Mouse (Mus musculus) bone marrow, adult 2 months (tissue): ENCODE data around the gene Nebl. TPM values are rescaled to one million over a fixed set of nuclear protein-coding genes. Genes with fewer than 3 reads are reported as not detected.

Experiments
- H3K27ac ChIP-seq: fragments of 200-500 bp; 2 replicates; pipeline ENCODE4 v1.5.1; 2012; ENCODE audit warnings: low read depth, mild to moderate bottlenecking, control low read depth, inconsistent platforms, low read length; ENCODE audit not compliant: control insufficient read depth, poor library complexity, insufficient read depth
- H3K4me1 ChIP-seq: fragments of 200-500 bp; 2 replicates; pipeline ENCODE4 v1.6.1; 2011; ENCODE audit warnings: low read length; ENCODE audit not compliant: control insufficient read depth, insufficient read depth
- H3K4me3 ChIP-seq: fragments of 200-500 bp; replicated peaks from 2 replicates; pipeline ENCODE3; 2011; ENCODE audit warnings: mild to moderate bottlenecking, low read depth, low read length, control low read depth; ENCODE audit not compliant: control insufficient read depth
- CTCF ChIP-seq: fragments of 200-500 bp; IDR thresholded peaks from 2 replicates; pipeline ENCODE4 v1.5.1; 2011; ENCODE audit warnings: low read length, control low read depth; ENCODE audit not compliant: control insufficient read depth, insufficient read depth
- POLR2A ChIP-seq: fragments of 200-500 bp; IDR thresholded peaks from 2 replicates; pipeline ENCODE4 v1.6.1; 2011; ENCODE audit warnings: low read depth, mild to moderate bottlenecking, control low read depth, low read length, borderline replicate concordance; ENCODE audit not compliant: control insufficient read depth
- WGBS: fragments of 180-500 bp; shearing (Covaris S2); methylation state at CpG from one replicate; pipeline ENCODE4 v1.1.7; 2018; 5-methylcytosine and 5-hydroxymethylcytosine counted together
- polyA plus RNA-seq: library from polyadenylated mRNA; stranded (reverse); fragments of >200 nt; gene quantifications from 2 replicates; pipeline ENCODE4 v1.2.4, GENCODE M21; 2011; ENCODE audit warnings: low replicate concordance; ENCODE audit not compliant: missing spikeins, insufficient read depth, insufficient read length

The Nebl gene
- polyA plus RNA-seq, 1 experiment: 2.7 TPM

DNA sequence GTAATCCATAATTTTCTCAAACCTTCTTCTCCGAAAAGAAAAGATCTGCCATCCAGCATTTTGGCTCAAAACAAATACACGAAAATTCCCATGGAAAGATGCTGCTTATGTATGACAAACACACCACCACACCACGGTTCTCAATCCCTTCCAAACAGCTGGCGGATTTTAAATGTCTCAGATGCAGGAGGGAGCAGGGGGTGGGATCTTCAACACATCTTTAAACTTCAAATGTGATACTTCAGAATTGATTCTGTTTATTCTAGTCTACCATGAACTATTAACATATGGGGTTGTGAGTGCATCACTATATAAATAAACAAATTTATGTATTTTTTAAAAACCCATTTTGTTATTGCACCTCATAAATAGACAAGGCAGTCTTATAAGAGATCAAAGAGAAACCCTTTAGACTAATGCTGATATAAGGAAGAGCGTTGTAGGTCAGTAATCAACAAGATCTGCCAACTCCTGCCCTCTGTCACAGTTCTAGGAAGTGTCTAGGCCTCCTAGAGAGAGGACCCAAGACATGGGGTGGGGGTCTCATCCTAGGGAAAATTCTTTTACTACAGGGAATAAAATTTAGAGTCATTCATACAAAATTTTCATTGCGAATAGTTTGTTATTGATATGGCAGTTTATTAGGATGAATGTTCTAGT is 227.0 kb downstream of the Nebl start:
- Histone ChIP-seq H3K4me3 (no peak overlapping the region), H3K27ac (no peak overlapping the region), H3K4me1 (no peaks in the 10 kb centered on the region)
- 76% methylated on average over 6 of the region's 6 CpGs for WGBS
- TF ChIP-seq POLR2A: no peak
- no peak for TF ChIP-seq CTCF

DNA sequence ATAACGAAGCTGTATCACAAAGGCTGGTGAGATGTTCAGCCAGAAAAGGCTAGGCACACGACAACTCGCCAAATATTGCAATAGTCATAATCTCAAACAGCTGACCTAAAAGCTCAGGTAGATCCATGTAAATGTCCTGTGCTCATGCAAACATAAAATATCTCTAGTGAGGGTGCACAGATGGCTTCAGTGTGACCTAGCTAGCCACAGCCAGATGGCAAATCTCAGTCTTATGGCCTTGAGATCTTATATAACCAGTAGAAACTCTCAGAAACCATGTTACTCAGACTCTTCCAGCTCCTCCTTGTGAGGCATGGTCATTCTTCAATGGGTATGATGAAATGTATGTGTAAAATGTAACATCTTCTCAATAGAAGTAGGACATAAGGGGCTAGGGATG is 230.2 kb downstream of the Nebl start:
- H3K4me1 ChIP-seq: no peaks in the 10 kb centered on the region
- H3K4me3 ChIP-seq: no peak overlapping the region
- TF ChIP-seq POLR2A: no peak
- TF ChIP-seq CTCF: no peak
- H3K27ac ChIP-seq: no peak overlapping the region
- 79% methylated on average over 3 of the region's 3 CpGs for WGBS

DNA sequence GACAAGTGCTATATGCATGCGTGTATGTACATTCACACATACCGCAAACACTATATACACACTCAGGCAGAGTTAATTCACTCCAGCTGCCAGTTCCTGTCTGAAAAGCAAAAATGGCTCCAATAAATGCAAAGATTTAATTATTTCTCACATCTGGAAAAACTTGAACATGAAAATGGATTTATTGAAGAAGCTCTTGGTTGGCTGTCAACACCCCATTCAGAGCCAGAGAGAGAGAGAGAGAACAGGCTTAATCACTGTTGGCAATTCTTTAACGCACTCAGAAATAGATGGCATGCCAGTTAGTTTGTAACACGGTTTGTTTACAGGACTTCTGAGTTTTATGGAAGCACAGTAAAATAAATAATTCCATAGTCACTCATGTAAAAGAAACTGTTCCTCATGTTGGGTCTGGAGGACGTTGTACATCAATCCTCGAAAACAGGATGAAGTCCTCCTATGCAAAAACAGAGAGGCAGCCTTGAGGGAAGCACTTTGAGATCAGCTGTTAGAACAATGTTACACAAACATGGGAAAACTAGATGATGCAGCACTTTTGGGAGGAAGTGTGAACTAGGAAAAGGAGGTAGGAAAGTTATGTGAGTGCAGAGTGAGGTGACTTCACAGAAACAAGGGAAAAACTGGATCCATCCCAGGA is 265.6 kb downstream of the Nebl start:
- 74% methylated on average over 6 of the region's 6 CpGs for WGBS
- TF ChIP-seq POLR2A (no peak), CTCF (no peak)
- Histone ChIP-seq H3K4me3 (no peak overlapping the region), H3K27ac (no peak overlapping the region), H3K4me1 (no peaks in the 10 kb centered on the region)

DNA sequence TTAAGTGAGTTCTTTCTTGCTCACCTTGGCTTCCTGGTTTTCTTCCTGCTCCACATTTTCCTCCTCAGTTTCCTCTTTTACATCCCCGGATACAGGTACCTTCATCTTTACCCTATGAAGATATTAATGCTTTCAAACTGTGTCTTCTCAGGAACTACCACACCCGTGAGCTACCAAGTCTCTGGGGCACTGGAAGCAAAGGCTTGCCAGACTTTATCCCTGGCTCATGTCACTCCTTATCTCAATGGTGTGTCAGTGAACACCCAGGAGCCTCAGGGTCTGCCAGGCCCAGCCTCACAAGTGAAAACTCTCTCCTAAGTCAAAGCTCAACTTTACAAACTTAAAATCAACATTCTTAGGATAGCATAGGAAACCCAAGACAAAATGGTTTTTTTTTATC is 270.8 kb downstream of the Nebl start:
- H3K4me1 ChIP-seq: no peaks in the 10 kb centered on the region; the same call in none of the 2 replicates
- TF ChIP-seq POLR2A: no peak
- no peak for TF ChIP-seq CTCF
- no peak overlapping the region for H3K27ac ChIP-seq
- H3K4me3 ChIP-seq: no peak overlapping the region
- 72% methylated on average over 2 of the region's 2 CpGs for WGBS

DNA sequence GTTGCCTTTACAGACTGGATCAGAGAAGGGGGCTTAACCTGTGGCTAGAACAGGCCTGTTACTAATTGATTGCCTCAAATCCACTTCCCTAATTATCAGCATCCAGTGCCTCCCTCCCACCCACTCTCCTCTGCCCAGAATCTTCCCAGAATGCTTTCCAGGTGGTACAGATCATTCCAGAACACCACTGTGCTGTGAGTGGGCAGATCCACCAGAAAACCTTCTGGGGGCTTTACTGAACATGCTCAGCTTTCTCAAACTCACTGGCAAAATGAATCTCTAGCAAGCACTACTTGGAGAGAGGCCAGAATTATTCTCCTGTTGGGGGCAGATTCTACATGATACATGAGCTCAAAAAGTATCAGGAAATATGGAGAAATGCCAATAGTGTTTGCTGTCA is 277.6 kb downstream of the Nebl start:
- TF ChIP-seq CTCF (no peak), POLR2A (no peak)

DNA sequence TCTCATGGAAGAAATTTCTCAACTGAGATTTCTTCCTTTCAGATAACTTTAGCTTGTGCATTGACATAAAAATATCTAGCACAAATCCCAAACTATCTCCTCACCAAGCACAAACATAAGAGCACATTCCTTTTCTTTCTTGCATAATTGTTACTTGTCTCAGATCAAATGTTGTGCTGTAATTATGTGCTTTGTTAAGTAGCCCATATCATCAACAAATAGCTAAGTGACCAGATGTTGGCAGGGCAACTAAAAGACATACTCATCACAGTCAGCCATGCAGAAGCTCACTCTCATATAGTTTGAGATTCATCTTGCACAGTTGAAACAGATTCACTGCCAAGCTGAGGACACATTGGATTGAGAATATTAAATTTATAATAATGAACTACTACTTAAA is 282.9 kb downstream of the Nebl start:
- Histone ChIP-seq H3K27ac (no peak overlapping the region), H3K4me3 (no peak overlapping the region), H3K4me1 (no peaks in the 10 kb centered on the region)
- TF ChIP-seq POLR2A (no peak), CTCF (no peak)

More for the DNA sequence above, 277.6 kb downstream of the Nebl start:
- Histone ChIP-seq H3K4me1 (no peaks in the 10 kb centered on the region; the same call in none of the 2 replicates), H3K27ac (no peak overlapping the region), H3K4me3 (no peak overlapping the region)

DNA sequence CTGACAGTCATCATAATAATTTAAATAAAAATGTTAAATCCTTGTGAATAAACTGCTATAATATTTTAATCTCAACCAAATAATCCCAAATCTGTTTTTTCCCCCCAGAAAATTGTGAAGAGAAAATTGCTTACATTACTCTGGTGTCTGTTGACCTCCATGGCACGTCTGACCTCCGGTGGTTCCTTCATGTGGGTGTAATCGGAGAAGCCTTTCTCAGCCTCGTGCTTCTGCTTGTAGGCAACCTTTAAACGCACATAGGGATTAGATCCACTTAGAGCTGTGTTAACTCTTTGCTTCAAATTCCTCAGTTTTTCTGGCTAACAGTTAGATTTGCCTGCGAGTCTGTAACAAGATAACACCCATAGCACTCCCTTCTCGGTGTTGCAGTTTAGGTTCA is 287.7 kb downstream of the Nebl start:
- 71% methylated on average over 7 of the region's 7 CpGs for WGBS
- H3K4me1 ChIP-seq: no peaks in the 10 kb centered on the region
- no peak overlapping the region for H3K27ac ChIP-seq
- no peak for TF ChIP-seq POLR2A
- TF ChIP-seq CTCF: no peak
- H3K4me3 ChIP-seq: no peak overlapping the region

DNA sequence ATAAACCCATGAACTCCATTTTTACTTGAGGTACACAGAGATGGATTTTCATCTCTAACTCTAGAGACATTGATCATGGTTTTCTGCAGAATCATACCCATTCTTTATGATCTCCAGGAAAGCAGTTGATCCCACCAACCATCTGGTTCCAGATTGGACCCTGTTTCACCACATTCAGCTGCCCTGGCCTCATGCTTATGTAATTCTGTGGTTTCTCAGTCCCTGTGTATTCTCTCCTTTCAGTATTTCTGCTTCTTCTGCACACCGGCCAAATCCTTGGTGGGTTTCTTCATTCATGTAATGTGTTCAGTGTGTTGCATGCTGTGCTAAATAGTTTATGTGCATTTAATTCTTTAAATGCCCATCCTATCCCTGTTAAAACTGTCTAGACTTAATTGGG is 292.9 kb downstream of the Nebl start:
- WGBS: 8% methylated on average over 1 of the region's 1 CpGs
- H3K27ac ChIP-seq: no peak overlapping the region
- no peak for TF ChIP-seq CTCF
- no peak for TF ChIP-seq POLR2A

More for the DNA sequence above, 292.9 kb downstream of the Nebl start:
- no peaks in the 10 kb centered on the region for H3K4me1 ChIP-seq
- no peak overlapping the region for H3K4me3 ChIP-seq
